Mouse (Mus musculus) liver, adult 2 months (tissue): ENCODE measurements at regions not wholly inside any gene's neighbourhood (a gene's known extent, or its start where the extent isn't known, plus 50 kb on each side); places are given as distances from the start of the nearest gene placed in this dataset.

Source experiments
- CTCF ChIP-seq: fragments of 200-500 bp; IDR thresholded peaks from 2 replicates; pipeline ENCODE4 v1.5.1; 2011; ENCODE audit warnings: low read depth, low read length, control low read depth
- POLR2A ChIP-seq: fragments of 200-500 bp; IDR thresholded peaks from 2 replicates; pipeline ENCODE4 v1.6.1; 2011; ENCODE audit warnings: low read length, control low read depth; ENCODE audit not compliant: insufficient read depth; ENCODE audit errors: extremely low read depth

GRCm38 (mm10) chr3:69667359-69667758 is 54.4 kb upstream of the Nmd3 start:
- TF ChIP-seq POLR2A, result no peak
- no peak for TF ChIP-seq CTCF
